In the genomic region with DNA sequence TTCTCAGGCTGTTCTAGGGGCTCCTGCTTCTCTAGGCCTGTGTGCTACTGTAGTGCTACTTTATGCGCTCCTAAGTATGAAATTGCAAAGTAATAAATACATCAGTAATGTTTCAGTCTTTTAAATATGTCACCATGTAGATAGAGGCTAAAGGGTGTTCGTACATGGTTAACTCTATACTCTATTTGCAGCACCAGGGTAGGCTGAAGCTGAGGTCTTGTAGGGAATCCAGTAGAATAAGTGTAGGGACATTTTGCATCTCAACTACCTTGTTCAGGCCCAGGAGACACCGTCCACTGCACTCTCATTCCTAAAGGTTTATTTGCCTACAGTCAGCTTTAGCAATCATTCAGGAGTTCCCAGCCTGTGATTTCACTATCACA, we compare ENCODE assay signal across 11 mouse cellular contexts. TPM values are rescaled to one million over a fixed set of nuclear protein-coding genes. Genes with fewer than 3 reads are reported as not detected.
A peak's percentile ranks its signal among the peaks of the same experiment; 100 is the strongest.
DNase-seq lines count a peak whose midpoint lies in the region; ATAC-seq and TF ChIP-seq lines count a peak whose summit lies in the region.
"Had no signal": no experiment of that assay in that cellular context is flagged by ENCODE, and none has a peak within 500 bp of the region (broad histone marks: within the 10 kb centered on the region; RNA-seq: fewer than 3 reads in every experiment).

No protein-coding gene starts in this region.

- H3K36me3 ChIP-seq in kidney, postnatal 0 days (ENCODE audit: insufficient read depth, low read length), result no peaks in the 10 kb centered on the region
- no peaks in the 10 kb centered on the region for H3K36me3 ChIP-seq in embryonic facial prominence, embryonic 14.5 days (ENCODE audit: control insufficient read depth, insufficient read depth, low read length)
- H3K36me3 ChIP-seq in hindbrain, embryonic 13.5 days, result no peaks in the 10 kb centered on the region
- H3K36me3 ChIP-seq in midbrain, embryonic 16.5 days (ENCODE audit: control insufficient read depth, insufficient read depth, low read length), result no peaks in the 10 kb centered on the region

- H3K4me2 ChIP-seq in kidney, postnatal 0 days (ENCODE audit: low read length), result peak overlapping the region; percentile 59
- H3K4me2 ChIP-seq in embryonic facial prominence, embryonic 14.5 days (ENCODE audit: low read depth, low read length), result peak overlapping the region; percentile 81
- H3K4me2 ChIP-seq in hindbrain, embryonic 13.5 days, result peak overlapping the region; percentile 85
- peak overlapping the region; percentile 68 for H3K4me2 ChIP-seq in midbrain, embryonic 16.5 days (ENCODE audit: low read length)

- no peak overlapping the region for H3K4me3 ChIP-seq in kidney, postnatal 0 days (replicated peaks; ENCODE audit: low read depth, low read length)
- peak overlapping the region; percentile 51 for H3K4me3 ChIP-seq in embryonic facial prominence, embryonic 14.5 days (ENCODE audit: low read depth, low read length)
- peak overlapping the region; percentile 65 for H3K4me3 ChIP-seq in hindbrain, embryonic 13.5 days
- peak overlapping the region; percentile 60 for H3K4me3 ChIP-seq in midbrain, embryonic 16.5 days (ENCODE audit: low read depth, low read length)

- no peaks in the 10 kb centered on the region for H3K4me1 ChIP-seq in kidney, postnatal 0 days (replicated peaks; ENCODE audit: insufficient read depth, low read length)
- H3K4me1 ChIP-seq in embryonic facial prominence, embryonic 14.5 days (ENCODE audit: control insufficient read depth, insufficient read depth, low read length), result no peaks in the 10 kb centered on the region
- peaks cover 17% of the 10 kb centered on the region for H3K4me1 ChIP-seq in hindbrain, embryonic 13.5 days (replicated peaks)
- peaks cover 17% of the 10 kb centered on the region for H3K4me1 ChIP-seq in midbrain, embryonic 16.5 days (ENCODE audit: control insufficient read depth, insufficient read depth, low read length)

- H3K27me3 ChIP-seq in kidney, postnatal 0 days (ENCODE audit: insufficient read depth, low read length), result 0 out of 2 replicates have a peak, but pooled peaks cover 6% of the 10 kb centered on the region
- peaks cover 18% of the 10 kb centered on the region for H3K27me3 ChIP-seq in embryonic facial prominence, embryonic 14.5 days (replicated peaks; ENCODE audit: control insufficient read depth, insufficient read depth, low read length)
- no peaks in the 10 kb centered on the region for H3K27me3 ChIP-seq in hindbrain, embryonic 13.5 days
- no peaks in the 10 kb centered on the region for H3K27me3 ChIP-seq in midbrain, embryonic 16.5 days (ENCODE audit: control insufficient read depth, insufficient read depth, low read depth, low read length)

- TF ChIP-seq CTCF in kidney, postnatal 0 days (IDR thresholded peaks at IDR 0.05; ENCODE audit: low read depth), result no peak

- H3K9ac ChIP-seq in kidney, postnatal 0 days (ENCODE audit: low read depth, low read length), result no peak overlapping the region
- no peak overlapping the region for H3K9ac ChIP-seq in embryonic facial prominence, embryonic 14.5 days (ENCODE audit: low read depth, low read length)
- H3K9ac ChIP-seq in hindbrain, embryonic 13.5 days, result peak overlapping the region; percentile 86
- peak overlapping the region; percentile 90 for H3K9ac ChIP-seq in midbrain, embryonic 16.5 days (ENCODE audit: low read depth, low read length)

- ATAC-seq in kidney, postnatal 0 days (replicated peaks; ENCODE audit: low FRiP score, low read depth), result no peak
- no peak for ATAC-seq in embryonic facial prominence, embryonic 14.5 days (ENCODE audit: low read depth)
- ATAC-seq in hindbrain, embryonic 13.5 days (ENCODE audit: low FRiP score), result peak; percentile 10; the same call in 1 of the 2 replicates
- ATAC-seq in midbrain, embryonic 16.5 days, result no peak; the same call in 1 of the 2 replicates
- ATAC-seq in megakaryocyte-erythroid progenitor cell, adult 5-6 weeks (replicated peaks; ENCODE audit: low FRiP score, low TSS enrichment, poor library complexity, severe bottlenecking), result no peak
- ATAC-seq: inflammation-experienced regulatory T-cells, adult 6 months; Patski had no signal

- no peak for DNase-seq in kidney, postnatal 0 days (ENCODE audit: low spot score)
- no peak for DNase-seq in kidney, adult 9 months
- DNase-seq in embryonic facial prominence, embryonic 14.5 days (ENCODE audit: low spot score), result no peak
- DNase-seq in kidney, postnatal 36 days, result no peak
- DNase-seq in left cerebral cortex, adult 9 months (ENCODE audit: low spot score in 2 of 2), result no peak

- H3K9me3 ChIP-seq in kidney, postnatal 0 days (replicated peaks; ENCODE audit: low read length), result no peaks in the 10 kb centered on the region
- no peaks in the 10 kb centered on the region for H3K9me3 ChIP-seq in embryonic facial prominence, embryonic 14.5 days (ENCODE audit: control insufficient read depth, low read length)
- no peaks in the 10 kb centered on the region for H3K9me3 ChIP-seq in hindbrain, embryonic 13.5 days
- no peaks in the 10 kb centered on the region for H3K9me3 ChIP-seq in midbrain, embryonic 16.5 days (replicated peaks; ENCODE audit: control insufficient read depth, low read length, poor library complexity, severe bottlenecking)

- WGBS in kidney, postnatal 0 days, result 57% methylated on average over 3 of the region's 3 CpGs
- WGBS in embryonic facial prominence, embryonic 14.5 days, result 52% methylated on average over 3 of the region's 3 CpGs
- WGBS in hindbrain, embryonic 13.5 days, result 58% methylated on average over 3 of the region's 3 CpGs
- 37% methylated on average over 3 of the region's 3 CpGs for WGBS in midbrain, embryonic 16.5 days

- H3K27ac ChIP-seq in kidney, postnatal 0 days, result no peak overlapping the region
- H3K27ac ChIP-seq in embryonic facial prominence, embryonic 14.5 days (replicated peaks; ENCODE audit: low read depth, low read length), result no peak overlapping the region
- H3K27ac ChIP-seq in hindbrain, embryonic 13.5 days, result peak overlapping the region; percentile 91
- H3K27ac ChIP-seq in midbrain, embryonic 16.5 days (ENCODE audit: low read length), result peak overlapping the region; percentile 87

RNA-seq across cellular contexts. Expression of gene Nalcn, which starts 0.2 kb away (rescaled TPM):
- polyA plus RNA-seq in kidney, postnatal 0 days (2015; fragmentation: Nextera tagmentation; extraction: Ambion mirVana), result 0.09 and 0.10 TPM in 2 replicates
- 2.2 and 2.6 TPM in 2 replicates for polyA plus RNA-seq in embryonic facial prominence, embryonic 14.5 days (2014; fragmentation: Nextera tagmentation; extraction: Ambion mirVana)
- 7.6 and 8.2 TPM in 2 replicates for polyA plus RNA-seq in hindbrain, embryonic 13.5 days (2015; fragmentation: Nextera tagmentation; extraction: Ambion mirVana)
- polyA plus RNA-seq in midbrain, embryonic 16.5 days (2015; fragmentation: Nextera tagmentation; extraction: Ambion mirVana), result 17.2 and 17.6 TPM in 2 replicates
- total RNA-seq in megakaryocyte-erythroid progenitor cell, adult 5-6 weeks (2014; fragmentation: Nextera tagmentation), result not detected in 2 replicates
- total RNA-seq in megakaryocyte-erythroid progenitor cell, adult 5-6 weeks (2017), result not detected in 2 replicates
- total RNA-seq: megakaryocyte, adult 5-6 weeks had no signal
- polyA plus RNA-seq: inflammation-experienced regulatory T-cells, adult 6 months had no signal

RNA-seq across cellular contexts. Expression of gene Itgbl1, which starts 32.6 kb away (rescaled TPM):
- polyA plus RNA-seq in kidney, postnatal 0 days (2015; fragmentation: Nextera tagmentation; extraction: Ambion mirVana), result 0.09 and 0.25 TPM in 2 replicates
- 7.6 and 8.4 TPM in 2 replicates for polyA plus RNA-seq in embryonic facial prominence, embryonic 14.5 days (2014; fragmentation: Nextera tagmentation; extraction: Ambion mirVana)
- polyA plus RNA-seq in hindbrain, embryonic 13.5 days (2015; fragmentation: Nextera tagmentation; extraction: Ambion mirVana), result 2.1 and 2.4 TPM in 2 replicates
- polyA plus RNA-seq in midbrain, embryonic 16.5 days (2015; fragmentation: Nextera tagmentation; extraction: Ambion mirVana), result 3.7 and 4.6 TPM in 2 replicates
- total RNA-seq in megakaryocyte-erythroid progenitor cell, adult 5-6 weeks (2014; fragmentation: Nextera tagmentation), result not detected in 2 replicates
- not detected in 2 replicates for total RNA-seq in megakaryocyte-erythroid progenitor cell, adult 5-6 weeks (2017)
- total RNA-seq: megakaryocyte, adult 5-6 weeks had no signal
- polyA plus RNA-seq: inflammation-experienced regulatory T-cells, adult 6 months had no signal

Comparison
In these comparisons a context has a peak if more than half of its experiments do, and no peak if none do; other contexts are left out.
1. H3K27ac ChIP-seq: peak in hindbrain, embryonic 13.5 days (single experiment) and midbrain, embryonic 16.5 days (single experiment); none in kidney, postnatal 0 days (single experiment) and embryonic facial prominence, embryonic 14.5 days (single experiment).
2. H3K9ac ChIP-seq: peak in hindbrain, embryonic 13.5 days (single experiment) and midbrain, embryonic 16.5 days (single experiment); none in kidney, postnatal 0 days (single experiment) and embryonic facial prominence, embryonic 14.5 days (single experiment).
3. Peak in every context shown above with its lines, with median percentiles within 50 percentile points of each other: H3K4me2 ChIP-seq.